Mouse (Mus musculus) forebrain, embryonic 11.5 days (tissue): Measurements from ENCODE around the gene Hivep3. TPM values are rescaled to one million over a fixed set of nuclear protein-coding genes. Genes with fewer than 3 reads are reported as not detected.

Experiments
- ATAC-seq: fragments of 200-750 bp; cut with Nextera tagmentation; replicated peaks from 2 replicates; pipeline ENCODE4 v1.8.0; 2017; ENCODE audit warnings: moderate TSS enrichment; ENCODE audit not compliant: low FRiP score
- DNase-seq: peaks from one replicate; pipeline ENCODE4 v3.0.0-alpha.2; 2017; ENCODE audit warnings: low spot score
- H3K27ac ChIP-seq: fragments of 300-500 bp; sonication (generic); 2 replicates; pipeline ENCODE4 v1.5.1; 2014; ENCODE audit warnings: low read depth, low read length
- H3K27me3 ChIP-seq: fragments of 300-500 bp; sonication (generic); 2 replicates; pipeline ENCODE4 v1.6.1; 2014; ENCODE audit warnings: mild to moderate bottlenecking, low read length, mixed read lengths; ENCODE audit not compliant: control insufficient read depth, insufficient read depth
- H3K36me3 ChIP-seq: fragments of 300-500 bp; sonication (generic); 2 replicates; pipeline ENCODE4 v1.6.1; 2014; ENCODE audit warnings: mild to moderate bottlenecking, low read length, moderate library complexity, mixed read lengths; ENCODE audit not compliant: control insufficient read depth, insufficient read depth
- H3K4me1 ChIP-seq: fragments of 300-500 bp; sonication (generic); replicated peaks from 2 replicates; pipeline ENCODE4 v1.6.1; 2014; ENCODE audit warnings: low read length, mixed read lengths; ENCODE audit not compliant: control insufficient read depth, insufficient read depth
- H3K4me2 ChIP-seq: fragments of 300-500 bp; sonication (generic); 2 replicates; pipeline ENCODE4 v1.6.1; 2014; ENCODE audit warnings: low read depth, mild to moderate bottlenecking, low read length, moderate library complexity, mixed read lengths; ENCODE audit not compliant: severe bottlenecking
- H3K4me3 ChIP-seq: fragments of 300-500 bp; sonication (generic); 2 replicates; pipeline ENCODE4 v1.5.1; 2014; ENCODE audit warnings: low read depth, low read length
- H3K9ac ChIP-seq: fragments of 300-500 bp; sonication (generic); 2 replicates; pipeline ENCODE4 v1.6.1; 2014; ENCODE audit warnings: low read length
- H3K9me3 ChIP-seq: fragments of 300-500 bp; sonication (generic); 2 replicates; pipeline ENCODE4 v1.6.1; 2016; ENCODE audit warnings: low read length, mixed read lengths; ENCODE audit not compliant: control insufficient read depth
- WGBS: fragments of 180-500 bp; shearing (Covaris S2); extraction: QIAGEN DNeasy Blood & Tissue Kit; methylation state at CpG from one replicate; pipeline ENCODE4 v1.1.7; 2014; 5-methylcytosine and 5-hydroxymethylcytosine counted together
- polyA plus RNA-seq: library from polyadenylated mRNA; unstranded; fragments of >200 nt; fragmentation: Nextera tagmentation; extraction: Ambion mirVana; gene quantifications from 2 replicates; pipeline ENCODE4 v1.2.1, GENCODE M21; 2014

The Hivep3 gene
- polyA plus RNA-seq, 1 experiment from 2014 or later = 2.2 TPM

GRCm38 (mm10) chr4:120044612-120045011 lies 311.0 kb downstream of the Hivep3 start:
- Histone ChIP-seq H3K9ac (no peak overlapping the region), H3K27me3 (no peaks in the 10 kb centered on the region), H3K9me3 (no peaks in the 10 kb centered on the region), H3K4me3 (no peak overlapping the region), H3K27ac (no peak overlapping the region), H3K4me2 (no peak overlapping the region), H3K36me3 (no peaks in the 10 kb centered on the region), H3K4me1 (no peaks in the 10 kb centered on the region)
- DNase-seq = no peak
- no peak for ATAC-seq
- 82% methylated on average over 5 of the region's 5 CpGs for WGBS

- WGBS = 70% methylated on average over 5 of the region's 5 CpGs
- Histone ChIP-seq H3K4me3 (no peak overlapping the region), H3K27ac (no peak overlapping the region)
Measured at GRCm38 (mm10) chr4:120045131-120045537, 311.6 kb downstream of the Hivep3 start.

GRCm38 (mm10) chr4:120045871-120046270 lies 312.3 kb downstream of the Hivep3 start:
- no peak overlapping the region for H3K27ac ChIP-seq
- H3K4me2 ChIP-seq = no peak overlapping the region
- no peak for ATAC-seq
- no peak overlapping the region for H3K4me3 ChIP-seq
- H3K4me1 ChIP-seq = no peaks in the 10 kb centered on the region
- H3K36me3 ChIP-seq = no peaks in the 10 kb centered on the region
- WGBS = 90% methylated on average over 7 of the region's 7 CpGs
- no peak overlapping the region for H3K9ac ChIP-seq
- DNase-seq = no peak
- no peaks in the 10 kb centered on the region for H3K9me3 ChIP-seq
- no peaks in the 10 kb centered on the region for H3K27me3 ChIP-seq

More at GRCm38 (mm10) chr4:120045131-120045537, 311.6 kb downstream of the Hivep3 start:
- H3K4me2 ChIP-seq = no peak overlapping the region
- ATAC-seq = no peak
- H3K9ac ChIP-seq = no peak overlapping the region
- H3K36me3 ChIP-seq = no peaks in the 10 kb centered on the region
- H3K27me3 ChIP-seq = no peaks in the 10 kb centered on the region
- no peaks in the 10 kb centered on the region for H3K4me1 ChIP-seq
- DNase-seq = no peak
- no peaks in the 10 kb centered on the region for H3K9me3 ChIP-seq

- Histone ChIP-seq H3K27me3 (no peaks in the 10 kb centered on the region), H3K4me1 (no peaks in the 10 kb centered on the region), H3K4me3 (no peak overlapping the region), H3K9me3 (no peaks in the 10 kb centered on the region), H3K9ac (no peak overlapping the region), H3K36me3 (no peaks in the 10 kb centered on the region), H3K27ac (no peak overlapping the region), H3K4me2 (no peak overlapping the region)
- WGBS = 33% methylated on average over 4 of the region's 4 CpGs
- no peak for ATAC-seq
- no peak for DNase-seq
Measured at GRCm38 (mm10) chr4:120047060-120047459, 313.5 kb downstream of the Hivep3 start.

- Histone ChIP-seq H3K4me2 (no peak overlapping the region), H3K36me3 (no peaks in the 10 kb centered on the region), H3K27me3 (no peaks in the 10 kb centered on the region), H3K4me3 (no peak overlapping the region), H3K9me3 (no peaks in the 10 kb centered on the region), H3K27ac (no peak overlapping the region), H3K9ac (no peak overlapping the region), H3K4me1 (no peaks in the 10 kb centered on the region)
- ATAC-seq (no peak), DNase-seq (no peak)
- WGBS = 74% methylated on average over 4 of the region's 4 CpGs
Measured at GRCm38 (mm10) chr4:120048274-120048673, 314.7 kb downstream of the Hivep3 start.

GRCm38 (mm10) chr4:120049857-120050256 lies 316.3 kb downstream of the Hivep3 start:
- ATAC-seq (no peak), DNase-seq (no peak)
- Histone ChIP-seq H3K9ac (no peak overlapping the region), H3K36me3 (no peaks in the 10 kb centered on the region), H3K4me3 (no peak overlapping the region), H3K4me1 (no peaks in the 10 kb centered on the region), H3K27me3 (no peaks in the 10 kb centered on the region), H3K4me2 (no peak overlapping the region), H3K9me3 (no peaks in the 10 kb centered on the region), H3K27ac (no peak overlapping the region)
- 84% methylated on average over 3 of the region's 3 CpGs for whole genome bisulfite sequencing

GRCm38 (mm10) chr4:120052481-120052880 lies 318.9 kb downstream of the Hivep3 start:
- Histone ChIP-seq H3K9me3 (no peaks in the 10 kb centered on the region), H3K27ac (no peak overlapping the region), H3K9ac (no peak overlapping the region), H3K27me3 (no peaks in the 10 kb centered on the region), H3K4me2 (no peak overlapping the region), H3K4me1 (no peaks in the 10 kb centered on the region), H3K4me3 (no peak overlapping the region), H3K36me3 (no peaks in the 10 kb centered on the region)
- DNase-seq (no peak), ATAC-seq (no peak)

GRCm38 (mm10) chr4:120053026-120054005 lies 319.7 kb downstream of the Hivep3 start:
- Histone ChIP-seq H3K27me3 (no peaks in the 10 kb centered on the region), H3K27ac (no peak overlapping the region), H3K9me3 (no peaks in the 10 kb centered on the region), H3K4me1 (no peaks in the 10 kb centered on the region), H3K4me3 (no peak overlapping the region), H3K4me2 (no peak overlapping the region), H3K9ac (no peak overlapping the region), H3K36me3 (no peaks in the 10 kb centered on the region)
- WGBS = 94% methylated on average over 11 of the region's 11 CpGs
- ATAC-seq (no peak), DNase-seq (no peak)

GRCm38 (mm10) chr4:120054145-120054544 lies 320.6 kb downstream of the Hivep3 start:
- Histone ChIP-seq H3K4me1 (no peaks in the 10 kb centered on the region), H3K4me3 (no peak overlapping the region), H3K9me3 (no peaks in the 10 kb centered on the region), H3K27ac (no peak overlapping the region), H3K27me3 (no peaks in the 10 kb centered on the region), H3K9ac (no peak overlapping the region), H3K36me3 (no peaks in the 10 kb centered on the region), H3K4me2 (no peak overlapping the region)
- ATAC-seq = no peak
- DNase-seq = no peak
- WGBS = 76% methylated on average over 9 of the region's 9 CpGs
